Mouse (Mus musculus) C2C12 (cell line): ENCODE measurements around the gene Tmem221. TPM values are rescaled to one million over a fixed set of nuclear protein-coding genes. Genes with fewer than 3 reads are reported as not detected.

Experiments
- H3K27me3 ChIP-seq: one replicate; pipeline ENCODE4 v1.6.1; 2011; ENCODE audit not compliant: control insufficient read depth, insufficient read depth, insufficient read length
- H3K36me3 ChIP-seq: one replicate; pipeline ENCODE4 v1.6.1; 2011; ENCODE audit not compliant: control insufficient read depth, insufficient read depth
- H3K4me3 ChIP-seq: one replicate; pipeline ENCODE4 v1.5.1; 2011; ENCODE audit warnings: mild to moderate bottlenecking, control low read depth; ENCODE audit not compliant: poor library complexity, insufficient read depth, severe bottlenecking
- H3K79me2 ChIP-seq: one replicate; pipeline ENCODE4 v1.6.1; 2011; ENCODE audit not compliant: control insufficient read depth, insufficient read depth
- H3K79me3 ChIP-seq: one replicate; pipeline ENCODE4 v1.6.1; 2011; ENCODE audit warnings: low read depth, control low read depth
- H3ac ChIP-seq: one replicate; pipeline ENCODE3; 2011; ENCODE audit warnings: low read depth; ENCODE audit not compliant: control insufficient read depth, insufficient read length
- CEBPB ChIP-seq: IDR thresholded peaks from one replicate; pipeline ENCODE4 v1.6.1; 2011; ENCODE audit warnings: low read depth, mild to moderate bottlenecking, control low read depth, moderate library complexity
- CTCF ChIP-seq: IDR thresholded peaks from one replicate; pipeline ENCODE4 v1.5.1; 2011; ENCODE audit not compliant: control insufficient read depth, insufficient read depth, insufficient read length
- FOSL1 ChIP-seq: IDR thresholded peaks from one replicate; pipeline ENCODE4 v1.8.0; 2011; ENCODE audit warnings: mild to moderate bottlenecking, low read length; ENCODE audit not compliant: poor library complexity, insufficient read depth, severe bottlenecking
- MAX ChIP-seq: IDR thresholded peaks from one replicate; pipeline ENCODE4 v1.6.1; 2011; ENCODE audit warnings: mild to moderate bottlenecking, control low read depth
- MYOD1 ChIP-seq: IDR thresholded peaks from one replicate; pipeline ENCODE4 v1.6.1; 2011; ENCODE audit warnings: low read depth; ENCODE audit not compliant: control insufficient read depth, insufficient read length
- MYOG ChIP-seq: IDR thresholded peaks from one replicate; pipeline ENCODE4 v1.6.1; 2011; ENCODE audit not compliant: control insufficient read depth, insufficient read length; ENCODE audit errors: extremely low read depth
- USF1 ChIP-seq: IDR thresholded peaks from one replicate; pipeline ENCODE4 v1.6.1; 2011; ENCODE audit warnings: low read depth, mild to moderate bottlenecking, control low read depth, moderate library complexity
- polyA plus RNA-seq: library from polyadenylated mRNA; unstranded; fragments of >200 nt; fragmentation: generic; extraction: Trizol; gene quantifications from one replicate; pipeline ENCODE4 v1.2.1, GENCODE M21; 2012; ENCODE audit warnings: missing spikeins

Gene Tmem221
- polyA plus RNA-seq, 1 experiment = 0.18 TPM

- H3K27me3 ChIP-seq = no peaks in the 10 kb centered on the region
- H3K79me2 ChIP-seq = no peaks in the 10 kb centered on the region
- no peak overlapping the region for H3K4me3 ChIP-seq
- H3K36me3 ChIP-seq = no peaks in the 10 kb centered on the region
- H3ac ChIP-seq = no peak overlapping the region
- H3K79me3 ChIP-seq = no peaks in the 10 kb centered on the region
- TF ChIP-seq MYOD1 (no peak), CEBPB (no peak), CTCF (no peak), MAX (no peak), MYOG (no peak), FOSL1 (no peak), USF1 (no peak)
These were observed 10.3 kb upstream of the Tmem221 start for GRCm38 (mm10) chr8:71568941-71569340.

- Histone ChIP-seq H3K27me3 (no peaks in the 10 kb centered on the region), H3K36me3 (no peaks in the 10 kb centered on the region), H3K4me3 (no peak within 1 kb of the TSS), H3K79me3 (no peaks in the 10 kb centered on the region), H3ac (no peak within 1 kb of the TSS), H3K79me2 (no peaks in the 10 kb centered on the region)
- TF ChIP-seq CTCF = no peak
- TF ChIP-seq MYOG = no peak
- TF ChIP-seq FOSL1 = no peak
- TF ChIP-seq CEBPB = no peak
- TF ChIP-seq MAX = no peak
- no peak for TF ChIP-seq USF1
- no peak for TF ChIP-seq MYOD1
These were observed 9.8 kb upstream of the Tmem221 start, which contains the start of gene Slc27a1 for GRCm38 (mm10) chr8:71568387-71568937. Slc27a1 (plus strand) TSS chr8:71568882.

GRCm38 (mm10) chr8:71567587-71567986, 8.9 kb upstream of the Tmem221 start:
- Histone ChIP-seq H3ac (no peak overlapping the region), H3K36me3 (no peaks in the 10 kb centered on the region), H3K79me2 (no peaks in the 10 kb centered on the region), H3K79me3 (no peaks in the 10 kb centered on the region), H3K4me3 (no peak overlapping the region), H3K27me3 (no peaks in the 10 kb centered on the region)
- TF ChIP-seq MYOD1 = no peak
- no peak for TF ChIP-seq FOSL1
- no peak for TF ChIP-seq MYOG
- TF ChIP-seq CEBPB = no peak
- no peak for TF ChIP-seq USF1
- no peak for TF ChIP-seq CTCF
- no peak for TF ChIP-seq MAX

DNA sequence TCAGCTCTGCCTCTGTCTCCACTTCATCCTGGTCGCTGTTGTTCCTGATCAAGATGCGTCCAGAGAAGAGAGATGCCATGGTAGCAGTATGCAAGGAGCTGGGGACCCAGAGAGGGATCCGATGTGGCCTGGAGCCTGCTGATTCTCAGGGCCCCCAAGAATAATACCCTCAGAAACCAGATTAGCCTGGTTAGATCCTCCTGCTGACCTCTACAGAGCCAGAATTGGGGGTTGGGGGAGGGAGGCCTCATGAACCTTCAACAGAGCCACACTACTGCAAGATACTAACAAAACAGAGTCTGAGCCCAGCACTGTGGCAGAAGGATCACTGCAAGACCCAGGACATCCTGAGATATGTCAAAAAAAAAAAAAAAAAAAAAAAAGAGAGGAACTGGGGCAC, 7.8 kb upstream of the Tmem221 start, which contains the start of gene Nxnl1:
Nxnl1 (minus strand) TSS at position 101 of the 400 bp plus-strand sequence.
- TF ChIP-seq FOSL1 (no peak), CEBPB (no peak), MAX (no peak), MYOG (no peak), CTCF (no peak), MYOD1 (no peak), USF1 (no peak)
- no peak within 1 kb of the TSS for H3K4me3 ChIP-seq

DNA sequence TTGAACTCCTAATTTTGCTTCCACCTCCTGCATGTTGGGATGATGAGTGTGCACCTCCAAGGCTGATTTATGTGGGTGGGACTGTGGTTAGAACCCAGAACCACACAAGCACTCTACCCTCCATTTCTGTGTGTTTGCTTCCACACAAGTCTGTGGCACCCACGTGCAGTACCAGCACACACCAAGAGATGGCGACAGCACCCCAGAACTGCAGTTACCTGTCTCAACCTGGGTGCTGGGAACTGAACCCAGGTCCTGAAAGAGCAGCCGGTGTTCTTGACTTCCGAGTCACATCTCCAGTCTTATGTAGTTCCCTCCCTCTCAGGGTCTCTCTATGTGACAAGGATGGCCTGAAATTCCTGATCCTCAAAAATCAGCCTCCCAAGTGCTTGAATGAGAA, 5.3 kb upstream of the Tmem221 start:
- H3K27me3 ChIP-seq = no peaks in the 10 kb centered on the region
- no peak overlapping the region for H3K4me3 ChIP-seq
- H3ac ChIP-seq = no peak overlapping the region
- no peaks in the 10 kb centered on the region for H3K79me2 ChIP-seq
- H3K36me3 ChIP-seq = no peaks in the 10 kb centered on the region
- H3K79me3 ChIP-seq = no peaks in the 10 kb centered on the region
- TF ChIP-seq MYOG (no peak), MYOD1 (no peak)

More for the DNA sequence above, 7.8 kb upstream of the Tmem221 start, which contains the start of gene Nxnl1:
- no peaks in the 10 kb centered on the region for H3K79me3 ChIP-seq
- H3ac ChIP-seq = no peak within 1 kb of the TSS
- no peaks in the 10 kb centered on the region for H3K27me3 ChIP-seq
- H3K79me2 ChIP-seq = no peaks in the 10 kb centered on the region
- H3K36me3 ChIP-seq = no peaks in the 10 kb centered on the region

- Histone ChIP-seq H3K27me3 (peaks cover 10% of the 10 kb centered on the region), H3K79me2 (no peaks in the 10 kb centered on the region), H3K4me3 (no peak overlapping the region), H3K79me3 (no peaks in the 10 kb centered on the region), H3ac (no peak overlapping the region), H3K36me3 (no peaks in the 10 kb centered on the region)
- peak; percentile 98 for TF ChIP-seq CTCF
- TF ChIP-seq USF1 = no peak
These were observed 4.1 kb upstream of the Tmem221 start for GRCm38 (mm10) chr8:71562751-71563150.
